Mouse (Mus musculus) G1E (cell line): ENCODE results near the gene Mvk.

Source experiments
- CTCF ChIP-seq: IDR thresholded peaks from 2 replicates; pipeline ENCODE4 v1.5.1; 2012; ENCODE audit warnings: low read depth, low read length, inconsistent platforms, mixed read lengths
- GATA1 ChIP-seq: IDR thresholded peaks from 2 replicates; pipeline ENCODE4 v1.6.1; 2012; ENCODE audit warnings: borderline replicate concordance, low read length, inconsistent platforms, mixed read lengths

- TF ChIP-seq CTCF (no peak), GATA1 (no peak)
Measured at GRCm38 (mm10) chr5:114456995-114457605, 13.0 kb downstream of the Mvk start.
